Mouse (Mus musculus) limb, embryonic 11.5 days (tissue): Measurements from ENCODE around the gene Ciita. TPM values are rescaled to one million over a fixed set of nuclear protein-coding genes. Genes with fewer than 3 reads are reported as not detected.

Experiments used
- ATAC-seq: fragments of 200-750 bp; cut with Nextera tagmentation; 2 replicates; pipeline ENCODE4 v1.8.0; 2017; ENCODE audit warnings: low read depth; ENCODE audit not compliant: insufficient number of reproducible peaks, low FRiP score, low TSS enrichment
- DNase-seq: peaks from one replicate; pipeline ENCODE4 v3.0.0-alpha.2; 2015; ENCODE audit warnings: low spot score
- H3K27ac ChIP-seq: fragments of 300-500 bp; sonication (generic); replicated peaks from 2 replicates; pipeline ENCODE4 v1.5.1; 2014; ENCODE audit warnings: low read depth, mild to moderate bottlenecking, low read length
- H3K27me3 ChIP-seq: fragments of 300-500 bp; sonication (generic); 2 replicates; pipeline ENCODE4 v1.6.1; 2014; ENCODE audit warnings: mild to moderate bottlenecking, low read length, mixed read lengths; ENCODE audit not compliant: control insufficient read depth, insufficient read depth
- H3K36me3 ChIP-seq: fragments of 300-500 bp; sonication (generic); 2 replicates; pipeline ENCODE4 v1.6.1; 2014; ENCODE audit warnings: mild to moderate bottlenecking, low read length, moderate library complexity, mixed read lengths; ENCODE audit not compliant: control insufficient read depth, insufficient read depth
- H3K4me1 ChIP-seq: fragments of 300-500 bp; sonication (generic); 2 replicates; pipeline ENCODE4 v1.6.1; 2014; ENCODE audit warnings: low read length, mixed read lengths; ENCODE audit not compliant: control insufficient read depth, insufficient read depth
- H3K4me2 ChIP-seq: fragments of 300-500 bp; sonication (generic); 2 replicates; pipeline ENCODE4 v1.6.1; 2014; ENCODE audit warnings: low read depth, mild to moderate bottlenecking, moderate library complexity; ENCODE audit not compliant: severe bottlenecking
- H3K4me3 ChIP-seq: fragments of 300-500 bp; sonication (generic); 2 replicates; pipeline ENCODE4 v1.5.1; 2014; ENCODE audit warnings: low read depth, low read length
- H3K9ac ChIP-seq: fragments of 300-500 bp; sonication (generic); 2 replicates; pipeline ENCODE4 v1.6.1; 2014; ENCODE audit warnings: mild to moderate bottlenecking, low read length
- H3K9me3 ChIP-seq: fragments of 300-500 bp; sonication (generic); 2 replicates; pipeline ENCODE4 v1.6.1; 2016; ENCODE audit warnings: low read length; ENCODE audit not compliant: control insufficient read depth
- WGBS: fragments of 180-500 bp; shearing (Covaris S2); extraction: QIAGEN DNeasy Blood & Tissue Kit; methylation state at CpG from one replicate; pipeline ENCODE4 v1.1.7; 2014; 5-methylcytosine and 5-hydroxymethylcytosine counted together
- polyA plus RNA-seq: library from polyadenylated mRNA; unstranded; fragments of >200 nt; fragmentation: Nextera tagmentation; extraction: Ambion mirVana; gene quantifications from 2 replicates; pipeline ENCODE4 v1.2.1, GENCODE M21; 2014

Ciita gene
- polyA plus RNA-seq, 1 experiment from 2014 or later: 0.16 TPM

- Histone ChIP-seq H3K36me3 (peaks cover 3% of the 10 kb centered on the region), H3K4me2 (no peak overlapping the region), H3K9me3 (no peaks in the 10 kb centered on the region), H3K4me1 (no peaks in the 10 kb centered on the region), H3K27ac (no peak overlapping the region), H3K4me3 (no peak overlapping the region), H3K9ac (no peak overlapping the region), H3K27me3 (no peaks in the 10 kb centered on the region)
- DNase-seq (no peak), ATAC-seq (no peak)
- 67% methylated on average over 5 of the region's 5 CpGs for WGBS
These were observed 97.7 kb downstream of the Ciita start for GRCm38 (mm10) chr16:10577548-10577947.

Other genes starting within 250 kb of the Ciita start
- 5.8 and 8.4 TPM in 2 replicates for gene Emp2, start 166.1 kb upstream of the Ciita start, polyA plus RNA-seq
- 0.10 TPM in 1 of 2 replicates, not detected in the other for gene Tekt5, start 84.6 kb upstream of the Ciita start, polyA plus RNA-seq
- 87.6 and 89.4 TPM in 2 replicates for gene Nubp1, start 68.1 kb upstream of the Ciita start, polyA plus RNA-seq
- 18.5 and 19.4 TPM in 2 replicates for gene Tvp23a, start 32.7 kb upstream of the Ciita start, polyA plus RNA-seq
- 30.6 and 31.6 TPM in 2 replicates for gene Dexi, start 63.0 kb downstream of the Ciita start, polyA plus RNA-seq
- gene Clec16a, start 65.3 kb downstream of the Ciita start, polyA plus RNA-seq: 32.3 and 35.2 TPM in 2 replicates